Mouse (Mus musculus) MEL (cell line): ENCODE measurements at regions not wholly inside any gene's neighbourhood (a gene's known extent, or its start where the extent isn't known, plus 50 kb on each side); places are given as distances from the start of the nearest gene placed in this dataset.

Experiments used
- DNase-seq: peaks from one replicate; pipeline ENCODE4 v3.0.0; 2011; ENCODE audit warnings: low read depth, low spot score
- H3K27ac ChIP-seq: 2 replicates; pipeline ENCODE4 v1.5.1; 2012; ENCODE audit warnings: low read depth, mild to moderate bottlenecking, control low read depth, low read length, moderate library complexity; ENCODE audit not compliant: control insufficient read depth
- H3K27me3 ChIP-seq, 2 experiments: fragments of 150-350 bp in 1 of 2; sonication (generic) in 1 of 2; 2 replicates each; pipeline ENCODE4 v1.6.1; 2012; ENCODE audit warnings: low read length in 2 of 2, mild to moderate bottlenecking in 2 of 2, improper control_type of control experiment in 1 of 2, moderate library complexity in 1 of 2; ENCODE audit not compliant: insufficient read depth in 2 of 2, control insufficient read depth in 1 of 2
- H3K36me3 ChIP-seq, 2 experiments: 2 replicates each; pipeline ENCODE4 v1.6.1; 2012 to 2014; ENCODE audit warnings: low read length in 2 of 2, improper control_type of control experiment in 1 of 2, inconsistent platforms in 1 of 2, mild to moderate bottlenecking in 1 of 2; ENCODE audit not compliant: insufficient read depth in 2 of 2, control insufficient read depth in 1 of 2
- H3K4me1 ChIP-seq, 2 experiments: fragments of 150-350 bp in 1 of 2; sonication (generic) in 1 of 2; 2 replicates each; pipeline ENCODE4 v1.6.1; 2012; ENCODE audit warnings: low read length in 2 of 2, improper control_type of control experiment in 1 of 2, mild to moderate bottlenecking in 1 of 2; ENCODE audit not compliant: insufficient read depth in 2 of 2, control insufficient read depth in 1 of 2
- H3K4me3 ChIP-seq, 2 experiments: fragments of 150-350 bp in 1 of 2; sonication (generic) in 1 of 2; 2 replicates each; pipeline ENCODE4 v1.5.1; 2012; ENCODE audit warnings: low read depth in 2 of 2, low read length in 2 of 2, mild to moderate bottlenecking in 2 of 2, moderate library complexity in 2 of 2, control low read depth in 1 of 2, improper control_type of control experiment in 1 of 2; ENCODE audit not compliant: control insufficient read depth in 1 of 2, insufficient read depth in 1 of 2
- H3K79me2 ChIP-seq: 2 replicates; pipeline ENCODE4 v1.6.1; 2012; ENCODE audit warnings: mild to moderate bottlenecking, low read length, moderate library complexity; ENCODE audit not compliant: control insufficient read depth, poor library complexity, insufficient read depth
- H3K9ac ChIP-seq: 2 replicates; pipeline ENCODE4 v1.6.1; 2012; ENCODE audit warnings: low read depth, mild to moderate bottlenecking, control low read depth, low read length, moderate library complexity; ENCODE audit not compliant: control insufficient read depth, poor library complexity, severe bottlenecking
- H3K9me3 ChIP-seq: fragments of 150-350 bp; sonication (generic); replicated peaks from 2 replicates; pipeline ENCODE4 v1.6.1; 2012; ENCODE audit warnings: mild to moderate bottlenecking, low read length, improper control_type of control experiment, moderate library complexity; ENCODE audit not compliant: insufficient read depth
- BHLHE40 ChIP-seq: IDR thresholded peaks from 2 replicates; pipeline ENCODE4 v1.6.1; 2012; ENCODE audit warnings: low read depth, mild to moderate bottlenecking, inconsistent platforms, low read length, improper control_type of control experiment, borderline replicate concordance
- CHD1 ChIP-seq: IDR thresholded peaks from 2 replicates; pipeline ENCODE4 v1.6.1; 2012; ENCODE audit warnings: low read depth, mild to moderate bottlenecking, inconsistent platforms, low read length, improper control_type of control experiment
- E2F4 ChIP-seq: IDR thresholded peaks from 2 replicates; pipeline ENCODE4 v1.6.1; 2011; ENCODE audit warnings: low read depth, low read length, improper control_type of control experiment, borderline replicate concordance
- EP300 ChIP-seq, 2 experiments: IDR thresholded peaks; 2 replicates each; pipeline ENCODE4 v1.6.1; 2011; ENCODE audit warnings: improper control_type of control experiment in 2 of 2, low read length in 2 of 2, low read depth in 1 of 2, mild to moderate bottlenecking in 1 of 2
- ETS1 ChIP-seq: IDR thresholded peaks from 2 replicates; pipeline ENCODE4 v1.6.1; 2012; ENCODE audit warnings: low read depth, mild to moderate bottlenecking, inconsistent platforms, low read length, improper control_type of control experiment, moderate library complexity
- HCFC1 ChIP-seq: IDR thresholded peaks from 2 replicates; pipeline ENCODE4 v1.6.1; 2012; ENCODE audit warnings: low read depth, mild to moderate bottlenecking, inconsistent platforms, low read length, improper control_type of control experiment, moderate library complexity
- JUND ChIP-seq: IDR thresholded peaks from 2 replicates; pipeline ENCODE4 v1.6.1; 2011; ENCODE audit warnings: low read depth, mild to moderate bottlenecking, improper control_type of control experiment, low read length
- KAT2A ChIP-seq: conservative IDR thresholded peaks from 2 replicates; pipeline ENCODE4 v1.6.1; 2012; ENCODE audit warnings: low read depth, low read length, improper control_type of control experiment, inconsistent platforms
- MAFK ChIP-seq: IDR thresholded peaks from 2 replicates; pipeline ENCODE4 v1.6.1; 2011; ENCODE audit warnings: low read depth, mild to moderate bottlenecking, low read length, improper control_type of control experiment, borderline replicate concordance
- MAX ChIP-seq: IDR thresholded peaks from 2 replicates; pipeline ENCODE4 v1.6.1; 2011; ENCODE audit warnings: low read length, improper control_type of control experiment
- MAZ ChIP-seq: IDR thresholded peaks from 2 replicates; pipeline ENCODE4 v1.6.1; 2012; ENCODE audit warnings: low read depth, mild to moderate bottlenecking, inconsistent platforms, low read length, improper control_type of control experiment
- MEF2A ChIP-seq: IDR thresholded peaks from 2 replicates; pipeline ENCODE4 v1.6.1; 2014; ENCODE audit warnings: low read depth, mild to moderate bottlenecking, inconsistent platforms, low read length, improper control_type of control experiment; ENCODE audit not compliant: poor library complexity, insufficient replicate concordance, severe bottlenecking; ENCODE audit errors: extremely low read depth
- MXI1 ChIP-seq: IDR thresholded peaks from 2 replicates; pipeline ENCODE4 v1.6.1; 2011; ENCODE audit warnings: mild to moderate bottlenecking, low read depth, low read length, improper control_type of control experiment
- NELFE ChIP-seq: IDR thresholded peaks from 2 replicates; pipeline ENCODE4 v1.6.1; 2011; ENCODE audit warnings: low read depth, low read length, improper control_type of control experiment
- NRF1 ChIP-seq: IDR thresholded peaks from 2 replicates; pipeline ENCODE4 v1.6.1; 2014; ENCODE audit warnings: low read depth, mild to moderate bottlenecking, inconsistent platforms, low read length, improper control_type of control experiment, moderate library complexity; ENCODE audit not compliant: poor library complexity, insufficient read depth, severe bottlenecking
- POLR2AphosphoS5 ChIP-seq: IDR thresholded peaks from 2 replicates; pipeline ENCODE4 v1.6.1; 2012; ENCODE audit warnings: low read depth, borderline replicate concordance, mild to moderate bottlenecking, inconsistent platforms, low read length, moderate library complexity, mixed read lengths
- RAD21 ChIP-seq: IDR thresholded peaks from 2 replicates; pipeline ENCODE4 v1.6.1; 2011; ENCODE audit warnings: mild to moderate bottlenecking, low read depth, low read length, improper control_type of control experiment
- TAL1 ChIP-seq: IDR thresholded peaks from 2 replicates; pipeline ENCODE4 v1.6.1; 2012; ENCODE audit warnings: mild to moderate bottlenecking, inconsistent platforms, low read length, moderate library complexity, mixed read lengths
- TCF12 ChIP-seq: IDR thresholded peaks from 2 replicates; pipeline ENCODE4 v1.6.1; 2014; ENCODE audit warnings: low read depth, mild to moderate bottlenecking, inconsistent platforms, low read length, improper control_type of control experiment, moderate library complexity
- USF1 ChIP-seq: IDR thresholded peaks from 2 replicates; pipeline ENCODE4 v1.6.1; 2014; ENCODE audit warnings: low read depth, mild to moderate bottlenecking, inconsistent platforms, low read length, improper control_type of control experiment, moderate library complexity
- ZC3H11A ChIP-seq: IDR thresholded peaks from 2 replicates; pipeline ENCODE4 v1.6.1; 2012; ENCODE audit warnings: low read depth, mild to moderate bottlenecking, inconsistent platforms, low read length, improper control_type of control experiment
- ZKSCAN1 ChIP-seq: IDR thresholded peaks from 2 replicates; pipeline ENCODE4 v1.6.1; 2012; ENCODE audit warnings: low read depth, mild to moderate bottlenecking, inconsistent platforms, low read length, improper control_type of control experiment, moderate library complexity
- ZNF384 ChIP-seq: IDR thresholded peaks from 2 replicates; pipeline ENCODE4 v1.6.1; 2012; ENCODE audit warnings: low read depth, mild to moderate bottlenecking, inconsistent platforms, low read length, improper control_type of control experiment

DNA sequence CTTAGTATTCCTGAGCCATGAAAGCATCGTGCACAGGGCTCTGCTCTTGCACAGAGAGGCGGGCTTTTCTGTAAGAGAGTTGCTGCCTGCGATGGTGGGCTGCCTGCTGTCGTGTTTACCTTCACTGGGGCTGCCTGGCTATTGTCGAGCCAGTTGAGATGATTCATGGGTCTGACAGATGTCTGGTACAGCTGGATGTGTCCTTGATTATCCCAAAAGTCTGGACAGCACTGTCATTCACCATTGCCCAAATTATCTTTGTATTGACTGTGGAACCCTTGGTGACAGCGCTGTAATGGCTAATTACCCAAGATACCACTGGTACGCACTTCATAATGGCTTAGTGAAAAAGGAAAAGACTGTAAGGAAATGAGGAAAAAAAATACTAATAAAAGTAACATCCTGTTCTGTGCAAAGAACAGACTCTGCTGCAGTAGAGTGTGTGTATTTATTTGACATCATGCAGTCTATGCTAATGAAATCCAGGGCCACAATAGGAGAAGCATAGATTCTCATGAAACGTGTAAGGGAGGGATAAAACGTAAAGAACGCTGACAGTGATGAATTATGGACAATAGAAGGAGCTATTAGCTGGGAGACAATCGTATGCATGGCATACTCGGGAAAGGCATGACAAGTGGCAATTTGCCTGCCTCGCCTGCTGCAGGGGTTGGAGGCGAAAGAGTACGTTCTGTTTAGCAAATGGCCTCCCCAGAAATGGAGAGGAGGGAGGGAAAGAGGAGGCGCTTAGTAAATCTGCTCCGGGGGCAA lies 208.2 kb upstream of the Atp5g3 start:
- Histone ChIP-seq H3K4me1 (peaks cover 6 to 7% of the 10 kb centered on the region in 2 experiments), H3K27ac (no peak overlapping the region), H3K9ac (no peak overlapping the region), H3K79me2 (no peaks in the 10 kb centered on the region), H3K27me3 (peaks cover 0 to 7% of the 10 kb centered on the region in 2 experiments; a peak in 3 of 4 replicates), H3K9me3 (no peaks in the 10 kb centered on the region), H3K36me3 (peaks cover 0 to 11% of the 10 kb centered on the region in 2 experiments; a peak in 2 of 4 replicates), H3K4me3 (no peak overlapping the region)
- DNase-seq, result no peak
- TF ChIP-seq CHD1 (no peak), E2F4 (no peak), JUND (no peak), MXI1 (no peak), USF1 (no peak), RAD21 (no peak)

DNA sequence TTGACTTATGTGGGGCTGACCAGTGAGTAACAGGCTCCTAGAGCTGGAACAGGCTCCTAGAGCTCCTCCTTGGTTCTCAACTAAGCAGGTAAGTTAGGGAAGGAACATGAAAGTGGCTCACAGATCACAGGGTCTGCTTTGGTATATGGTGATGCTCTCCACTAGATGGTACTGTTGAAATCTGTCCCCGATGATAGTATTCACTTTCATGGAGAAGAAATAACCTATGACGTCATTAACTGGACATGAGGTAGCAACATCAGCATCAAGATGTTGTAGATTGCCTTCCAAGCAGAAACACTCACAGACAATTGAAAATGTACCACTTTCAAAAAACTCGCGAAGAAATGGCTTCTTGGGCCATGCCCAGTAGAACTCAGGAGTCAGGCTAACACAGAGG lies 195.3 kb upstream of the Atp5g3 start:
- no peak overlapping the region for H3K4me3 ChIP-seq
- no peak overlapping the region for H3K27ac ChIP-seq
- H3K36me3 ChIP-seq, result no peaks in the 10 kb centered on the region
- TF ChIP-seq NRF1 (no peak), HCFC1 (no peak), NELFE (no peak), JUND (no peak), MEF2A (no peak)
- H3K9ac ChIP-seq, result no peak overlapping the region
- no peaks in the 10 kb centered on the region for H3K4me1 ChIP-seq
- H3K9me3 ChIP-seq, result no peaks in the 10 kb centered on the region
- peaks cover 0 to 3% of the 10 kb centered on the region in 2 experiments; a peak in 2 of 4 replicates for H3K27me3 ChIP-seq
- no peak for DNase-seq
- H3K79me2 ChIP-seq, result no peaks in the 10 kb centered on the region

DNA sequence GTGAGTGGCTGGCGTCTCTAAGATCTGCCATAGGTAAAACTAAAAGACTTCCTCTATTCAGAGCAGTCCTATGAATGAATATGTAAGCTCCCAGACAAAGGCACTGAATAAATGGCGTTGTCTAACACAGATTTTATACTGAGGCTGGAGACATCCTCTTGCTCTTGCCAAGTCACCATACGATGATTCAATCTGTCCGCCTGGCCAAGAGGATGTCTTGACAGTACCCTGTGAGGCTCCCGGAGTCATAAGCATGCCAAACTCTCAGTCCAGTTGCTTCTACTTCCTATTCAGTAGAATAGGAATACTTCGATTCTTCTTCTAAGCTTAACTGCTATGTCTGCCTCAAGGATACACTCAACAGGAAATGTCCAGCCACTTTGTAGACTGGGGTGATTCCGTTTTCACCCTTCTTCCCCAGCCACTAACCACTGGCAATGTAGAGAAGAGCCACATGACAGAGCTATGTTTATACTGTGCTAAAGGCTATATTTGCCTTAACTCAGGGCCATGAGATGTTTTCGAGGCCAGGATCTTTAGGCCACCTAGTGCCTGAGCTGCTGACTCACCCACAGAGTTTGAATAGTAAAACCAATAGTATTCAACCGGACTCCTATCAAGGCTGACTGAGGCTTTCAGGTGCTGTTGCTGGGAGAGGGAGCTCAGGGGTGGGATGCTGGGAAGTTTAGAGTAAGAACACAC lies 188.7 kb upstream of the Atp5g3 start:
- Histone ChIP-seq H3K27me3 (peaks cover 0 to 6% of the 10 kb centered on the region in 2 experiments; a peak in 3 of 4 replicates), H3K27ac (no peak overlapping the region), H3K79me2 (no peaks in the 10 kb centered on the region), H3K36me3 (no peaks in the 10 kb centered on the region), H3K4me3 (no peak overlapping the region), H3K9ac (no peak overlapping the region), H3K4me1 (no peaks in the 10 kb centered on the region), H3K9me3 (no peaks in the 10 kb centered on the region)
- DNase-seq, result no peak
- no peak for TF ChIP-seq POLR2AphosphoS5
- TF ChIP-seq ZNF384, result no peak
- no peak for TF ChIP-seq ZKSCAN1
- TF ChIP-seq ZC3H11A, result no peak
- TF ChIP-seq TCF12, result no peak
- TF ChIP-seq BHLHE40, result no peak
- TF ChIP-seq MAZ, result no peak
- no peak for TF ChIP-seq NRF1
- TF ChIP-seq ETS1, result no peak
- TF ChIP-seq CHD1, result no peak
- no peak for TF ChIP-seq MAFK
- no peak for TF ChIP-seq USF1
- no peak for TF ChIP-seq EP300 (IDR thresholded peaks at IDR 0.05; ENCODE audit: low read depth in 1 of 2, low read length in 2 of 2)
- no peak for TF ChIP-seq MAX
- no peak for TF ChIP-seq MEF2A
- no peak for TF ChIP-seq TAL1
- TF ChIP-seq KAT2A, result no peak
